Mouse (Mus musculus) skeletal muscle tissue, adult 2 months (tissue): ENCODE results near the gene Perm1.

Experiments
- DNase-seq: peaks from one replicate; pipeline ENCODE4 v3.0.0-alpha.2; 2012; ENCODE audit warnings: low read depth, low spot score

Perm1 gene

DNA sequence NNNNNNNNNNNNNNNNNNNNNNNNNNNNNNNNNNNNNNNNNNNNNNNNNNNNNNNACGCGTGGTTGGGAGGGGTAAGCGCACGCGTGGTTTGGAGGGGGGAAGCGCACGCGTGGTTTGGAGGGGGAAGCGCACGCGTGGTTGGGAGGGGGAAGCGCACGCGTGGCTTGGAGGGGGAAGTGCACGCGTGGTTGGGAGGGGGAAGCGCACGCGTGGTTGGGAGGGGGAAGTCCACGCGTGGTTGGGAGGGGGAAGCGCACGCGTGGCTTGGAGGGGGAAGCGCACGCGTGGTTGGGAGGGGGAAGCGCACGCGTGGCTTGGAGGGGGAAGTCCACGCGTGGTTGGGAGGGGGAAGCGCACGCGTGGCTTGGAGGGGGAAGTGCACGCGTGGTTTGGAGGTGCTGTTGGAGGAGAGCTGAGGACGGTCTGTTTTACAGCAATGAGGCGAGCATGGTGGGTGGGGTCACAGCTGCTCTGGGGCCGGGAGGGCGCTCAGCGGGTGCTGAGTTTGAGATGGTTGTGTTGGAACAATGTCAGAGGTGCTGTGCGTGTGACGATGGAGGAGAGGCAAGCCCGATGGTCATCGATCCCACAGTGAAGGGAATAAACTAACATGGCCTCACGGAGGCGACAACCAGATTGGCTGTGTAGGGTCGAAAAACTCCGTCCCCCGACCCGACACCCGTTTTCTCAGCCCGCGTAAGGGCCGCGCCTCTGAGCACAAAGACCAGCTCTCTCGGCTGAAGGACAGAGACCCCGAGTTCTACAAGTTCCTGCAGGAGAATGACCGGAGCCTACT is 21.2 kb downstream of the Perm1 start:
- no peak for DNase-seq

DNA sequence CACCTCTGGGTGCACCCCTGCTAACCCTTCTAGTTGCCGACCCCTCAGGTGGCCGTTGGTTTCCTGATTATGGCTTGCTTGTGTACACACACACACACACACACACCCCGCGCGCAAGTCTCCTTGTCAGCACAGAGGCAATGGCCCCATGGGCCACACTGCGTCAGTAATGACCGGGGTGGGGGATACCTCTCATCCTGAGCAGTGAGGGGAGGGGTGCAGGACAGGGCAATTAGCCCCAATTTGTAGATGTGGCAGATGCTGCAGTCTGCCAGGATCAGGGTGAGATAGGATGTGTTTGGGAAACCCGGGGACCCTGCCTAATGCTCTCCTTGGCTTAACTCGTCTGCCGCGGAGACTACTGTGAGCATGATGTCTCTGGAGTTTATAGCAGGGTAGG is 33.9 kb downstream of the Perm1 start:
- no peak for DNase-seq

DNA sequence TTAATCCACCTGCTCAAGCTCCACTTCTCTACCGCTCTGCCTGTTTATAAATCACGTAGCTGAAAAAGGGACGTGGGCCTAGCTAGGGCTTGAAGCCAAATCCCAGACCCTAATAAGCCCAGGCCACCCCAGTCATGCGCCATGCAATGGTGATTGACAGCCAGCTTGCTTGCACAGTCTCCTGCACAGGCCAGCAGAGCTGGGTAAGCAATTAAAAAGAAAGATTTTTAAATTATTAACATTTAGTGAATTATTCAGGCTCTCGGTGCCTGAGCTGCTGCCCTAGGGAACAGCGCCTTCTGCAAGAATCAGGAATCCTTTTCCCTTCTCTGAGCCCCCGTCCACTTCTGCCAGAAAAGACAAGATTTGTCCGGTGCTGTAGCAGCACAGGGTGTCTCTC is 35.4 kb downstream of the Perm1 start:
- DNase-seq = no peak

DNA sequence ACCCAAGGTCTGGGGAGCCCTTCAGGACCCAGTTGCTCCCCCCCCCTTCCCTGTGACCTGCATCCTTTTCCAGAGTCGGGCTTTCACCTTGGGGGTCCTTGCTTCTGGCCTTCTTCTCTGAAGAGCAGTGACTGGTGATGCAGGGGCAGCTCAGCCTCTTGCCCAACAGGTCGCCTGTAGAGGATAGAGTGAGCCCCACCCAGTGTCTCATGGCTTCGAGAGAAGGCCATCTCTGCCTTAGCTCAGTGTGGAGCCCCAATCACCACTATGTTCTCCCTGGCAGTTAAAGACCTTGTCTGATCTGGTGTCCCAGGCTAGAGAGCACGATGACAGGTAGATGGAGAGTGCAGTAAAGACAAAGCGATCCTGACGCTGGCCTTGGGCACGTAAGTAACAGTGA is 36.5 kb downstream of the Perm1 start:
- DNase-seq = no peak

DNA sequence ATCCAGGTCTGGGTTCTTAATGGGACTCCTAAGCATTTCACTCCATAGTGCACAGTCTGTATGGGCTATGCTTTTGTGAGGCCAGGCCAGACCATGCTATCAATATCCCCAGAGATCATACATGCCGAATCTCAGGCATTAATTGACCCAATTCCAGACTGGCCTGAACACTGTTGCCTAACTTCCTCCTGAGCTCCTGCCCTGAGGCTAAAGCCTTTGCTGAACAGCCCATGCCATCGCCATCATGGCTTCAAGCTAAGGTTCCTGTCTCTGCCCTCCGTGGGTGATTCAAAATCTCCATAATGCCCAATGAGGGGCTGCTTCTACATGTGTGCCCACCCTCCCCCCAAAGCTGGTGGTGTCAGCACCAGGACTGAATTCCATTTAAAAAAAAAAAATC is 37.0 kb downstream of the Perm1 start:
- no peak for DNase-seq

DNA sequence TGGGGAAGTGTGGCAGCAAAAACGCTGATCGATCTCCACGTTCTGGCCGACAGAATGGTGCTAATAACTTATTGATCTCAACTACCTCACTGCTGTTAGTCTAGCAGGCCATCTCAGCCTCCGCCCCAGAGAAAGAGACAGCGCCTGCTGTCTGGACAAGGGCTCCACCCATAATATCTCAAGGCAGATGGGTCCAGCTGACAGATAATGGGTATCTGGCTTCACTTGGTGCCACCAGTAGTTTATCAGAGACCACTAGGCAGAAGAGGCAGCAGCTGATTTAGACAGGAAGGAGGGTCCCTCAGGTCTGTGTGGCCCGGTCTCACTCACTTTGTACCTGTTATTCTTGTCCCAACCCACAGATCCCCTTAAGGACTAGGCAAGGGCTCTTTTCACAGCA is 37.4 kb downstream of the Perm1 start:
- DNase-seq = no peak

DNA sequence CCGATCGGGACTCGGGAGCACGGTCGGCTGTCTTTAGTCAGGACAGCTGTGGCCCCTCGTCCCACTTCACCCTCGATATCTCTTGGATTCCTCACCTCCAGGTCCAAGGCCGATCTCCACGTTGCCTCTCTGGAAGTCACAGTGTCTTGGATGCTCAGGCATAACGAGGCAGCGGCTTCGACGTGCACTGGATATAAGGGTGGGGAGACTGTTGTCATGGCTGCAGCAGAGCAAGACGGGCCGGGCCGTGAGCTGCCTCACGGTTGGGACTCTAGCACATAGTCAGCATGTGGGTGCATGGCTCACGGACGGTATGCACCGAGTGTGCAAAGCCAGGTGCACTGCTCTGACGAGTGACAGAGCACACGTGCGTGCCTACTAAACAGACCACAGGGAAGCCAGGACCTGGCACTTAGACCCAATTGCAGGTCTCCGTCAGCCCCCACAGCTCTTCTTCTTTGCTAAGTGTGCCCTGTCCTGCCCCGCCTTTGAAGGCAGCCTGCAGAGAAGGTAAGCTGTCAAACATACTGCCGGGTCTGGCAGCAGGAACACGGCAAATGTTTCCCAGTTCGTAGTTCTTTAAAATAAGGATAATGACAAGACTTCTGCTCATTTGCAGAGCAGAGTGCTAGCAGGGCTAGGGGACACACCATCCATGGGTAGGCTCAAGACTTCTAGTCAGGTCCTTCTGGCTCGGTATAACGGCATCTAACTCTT is 38.9 kb downstream of the Perm1 start:
- DNase-seq = no peak

DNA sequence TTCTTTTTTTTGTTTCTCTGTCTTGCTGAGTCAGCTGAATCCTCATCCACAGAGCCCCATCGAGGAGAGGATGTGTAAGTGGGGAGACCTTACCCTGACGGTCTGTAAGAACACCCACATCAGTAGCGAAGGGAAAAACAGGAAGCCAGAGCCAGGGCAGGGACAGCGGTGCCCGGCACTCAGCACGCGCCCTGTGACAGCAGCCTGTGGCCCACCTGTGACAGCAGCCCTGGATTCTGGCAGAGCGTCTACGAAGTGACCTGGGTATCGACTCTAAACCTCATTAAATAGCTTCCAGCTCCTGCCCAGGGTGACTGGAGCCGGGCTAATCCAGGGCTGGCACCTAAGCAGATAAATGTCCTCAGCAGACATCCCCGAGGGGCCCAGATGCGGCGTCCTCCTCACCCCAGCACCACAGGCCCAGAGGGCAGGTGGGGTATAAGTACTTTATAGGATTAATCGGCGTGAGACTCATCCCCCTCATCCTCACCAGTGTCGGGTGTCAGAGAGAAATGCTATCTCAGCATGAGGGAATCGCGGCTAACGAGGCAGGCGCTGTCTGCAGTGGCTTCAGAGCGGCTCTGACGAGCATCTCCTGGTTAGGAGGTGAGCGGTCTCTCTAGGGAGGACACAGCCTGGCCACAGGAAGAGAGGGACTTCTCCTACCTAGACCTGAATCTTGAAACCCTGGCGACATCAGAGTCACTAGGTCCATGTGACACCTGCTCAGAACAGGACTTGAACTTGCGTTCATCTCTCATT is 39.6 kb downstream of the Perm1 start, which contains the start of gene Samd11:
Gene Samd11, minus strand, starts transcription at position 580 of the 762 bp plus-strand sequence.
- DNase-seq = no peak
